Mouse (Mus musculus) myocyte (in vitro differentiated cells): Measurements from ENCODE around the gene Elavl2. TPM values are rescaled to one million over a fixed set of nuclear protein-coding genes. Genes with fewer than 3 reads are reported as not detected.

Experiments used
- H3K27me3 ChIP-seq: one replicate; pipeline ENCODE4 v1.6.1; 2011; ENCODE audit not compliant: control insufficient read depth, insufficient read depth, insufficient read length
- H3K36me3 ChIP-seq: one replicate; pipeline ENCODE4 v1.6.1; 2011; ENCODE audit not compliant: control insufficient read depth, insufficient read depth
- H3K4me2 ChIP-seq: one replicate; pipeline ENCODE4 v1.6.1; 2011; ENCODE audit warnings: low read depth, control low read depth
- H3K4me3 ChIP-seq: one replicate; pipeline ENCODE4 v1.5.1; 2011; ENCODE audit warnings: mild to moderate bottlenecking, control low read depth, moderate library complexity
- H3K79me2 ChIP-seq: one replicate; pipeline ENCODE4 v1.6.1; 2011; ENCODE audit not compliant: control insufficient read depth, insufficient read depth
- H3ac ChIP-seq: one replicate; pipeline ENCODE4 v1.6.1; 2011; ENCODE audit not compliant: control insufficient read depth, insufficient read length
- CEBPB ChIP-seq: IDR thresholded peaks from 2 replicates; pipeline ENCODE4 v1.6.1; 2011; ENCODE audit warnings: mild to moderate bottlenecking, moderate library complexity; ENCODE audit not compliant: poor library complexity, insufficient read depth, severe bottlenecking
- E2F4 ChIP-seq: IDR thresholded peaks from one replicate; pipeline ENCODE4 v1.6.1; 2011; ENCODE audit warnings: mild to moderate bottlenecking, control low read depth, moderate library complexity; ENCODE audit not compliant: insufficient read depth
- MAX ChIP-seq: IDR thresholded peaks from one replicate; pipeline ENCODE4 v1.6.1; 2011; ENCODE audit warnings: low read depth, mild to moderate bottlenecking, control low read depth
- MYOD1 ChIP-seq, 3 experiments: IDR thresholded peaks; one replicate each; pipeline ENCODE4 v1.6.1; 2011; ENCODE audit warnings: control low read depth in 2 of 3, low read depth in 2 of 3, mild to moderate bottlenecking in 2 of 3, moderate library complexity in 1 of 3; ENCODE audit not compliant: insufficient read length in 2 of 3, control insufficient read depth in 1 of 3
- MYOG ChIP-seq, 3 experiments: IDR thresholded peaks; one replicate each; pipeline ENCODE4 v1.6.1; 2011; ENCODE audit warnings: control low read depth in 2 of 3, low read depth in 2 of 3, mild to moderate bottlenecking in 2 of 3; ENCODE audit not compliant: insufficient read length in 2 of 3, control insufficient read depth in 1 of 3, insufficient read depth in 1 of 3
- POLR2A ChIP-seq: IDR thresholded peaks from one replicate; pipeline ENCODE4 v1.6.1; 2011; ENCODE audit warnings: low read depth, mild to moderate bottlenecking, control low read depth, moderate library complexity; ENCODE audit not compliant: insufficient read length
- POLR2AphosphoS2 ChIP-seq: IDR thresholded peaks from one replicate; pipeline ENCODE4 v1.6.1; 2011; ENCODE audit warnings: low read depth, control low read depth; ENCODE audit not compliant: insufficient read length
- REST ChIP-seq: IDR thresholded peaks from one replicate; pipeline ENCODE4 v1.6.1; 2011; ENCODE audit warnings: mild to moderate bottlenecking, control low read depth, moderate library complexity; ENCODE audit not compliant: insufficient read depth, insufficient read length
- SRF ChIP-seq: IDR thresholded peaks from one replicate; pipeline ENCODE4 v1.6.1; 2011; ENCODE audit warnings: low read depth; ENCODE audit not compliant: control insufficient read depth, insufficient read length
- TCF12 ChIP-seq: IDR thresholded peaks from one replicate; pipeline ENCODE4 v1.6.1; 2011; ENCODE audit warnings: mild to moderate bottlenecking, control low read depth; ENCODE audit not compliant: poor library complexity, insufficient read depth, severe bottlenecking
- TCF3 ChIP-seq: IDR thresholded peaks from one replicate; pipeline ENCODE4 v1.6.1; 2011; ENCODE audit warnings: low read depth, control low read depth; ENCODE audit not compliant: insufficient read length
- USF1 ChIP-seq: IDR thresholded peaks from one replicate; pipeline ENCODE4 v1.6.1; 2011; ENCODE audit warnings: low read depth, mild to moderate bottlenecking, control low read depth, moderate library complexity
- polyA plus RNA-seq: library from polyadenylated mRNA; unstranded; fragments of >200 nt; fragmentation: generic; extraction: Trizol; gene quantifications from one replicate; pipeline ENCODE4 v1.2.1, GENCODE M21; 2012; ENCODE audit warnings: missing spikeins

Elavl2 gene
- polyA plus RNA-seq, 1 experiment = 0.12 TPM

- Histone ChIP-seq H3K36me3 (no peaks in the 10 kb centered on the region), H3K4me3 (no peak overlapping the region), H3ac (no peak overlapping the region), H3K27me3 (no peaks in the 10 kb centered on the region), H3K79me2 (no peaks in the 10 kb centered on the region), H3K4me2 (no peak overlapping the region)
- TF ChIP-seq POLR2AphosphoS2 (no peak), MAX (no peak), REST (no peak), MYOG (IDR thresholded peaks at IDR 0.05; ENCODE audit: control insufficient read depth in 1 of 3, insufficient read depth in 1 of 3, insufficient read length in 2 of 3, low read depth in 2 of 3) (no peak), POLR2A (no peak), TCF12 (no peak), CEBPB (no peak), MYOD1 (IDR thresholded peaks at IDR 0.05; ENCODE audit: control insufficient read depth in 1 of 3, insufficient read length in 2 of 3, low read depth in 2 of 3) (no peak), E2F4 (no peak), USF1 (no peak), SRF (no peak), TCF3 (no peak)
These were observed 161.7 kb downstream of the Elavl2 start for GRCm38 (mm10) chr4:91238739-91239485.

- H3K36me3 ChIP-seq = no peaks in the 10 kb centered on the region
- no peaks in the 10 kb centered on the region for H3K79me2 ChIP-seq
- H3K27me3 ChIP-seq = no peaks in the 10 kb centered on the region
- H3ac ChIP-seq = no peak overlapping the region
- no peak overlapping the region for H3K4me3 ChIP-seq
- no peak for TF ChIP-seq TCF12
- TF ChIP-seq REST = no peak
- no peak for TF ChIP-seq TCF3
- no peak for TF ChIP-seq MYOG (IDR thresholded peaks at IDR 0.05; ENCODE audit: control insufficient read depth in 1 of 3, insufficient read depth in 1 of 3, insufficient read length in 2 of 3, low read depth in 2 of 3)
- no peak for TF ChIP-seq E2F4
- no peak overlapping the region for H3K4me2 ChIP-seq
These were observed 163.6 kb downstream of the Elavl2 start for GRCm38 (mm10) chr4:91236976-91237375.

GRCm38 (mm10) chr4:91234941-91235340 lies 165.6 kb downstream of the Elavl2 start:
- H3K4me3 ChIP-seq = no peak overlapping the region
- H3K27me3 ChIP-seq = no peaks in the 10 kb centered on the region
- H3ac ChIP-seq = no peak overlapping the region
- no peaks in the 10 kb centered on the region for H3K79me2 ChIP-seq
- H3K4me2 ChIP-seq = no peak overlapping the region
- TF ChIP-seq MYOD1 (IDR thresholded peaks at IDR 0.05; ENCODE audit: control insufficient read depth in 1 of 3, insufficient read length in 2 of 3, low read depth in 2 of 3) = no peak
- TF ChIP-seq POLR2A = no peak
- no peak for TF ChIP-seq REST
- no peak for TF ChIP-seq E2F4
- TF ChIP-seq MYOG (IDR thresholded peaks at IDR 0.05; ENCODE audit: control insufficient read depth in 1 of 3, insufficient read depth in 1 of 3, insufficient read length in 2 of 3, low read depth in 2 of 3) = no peak
- TF ChIP-seq MAX = no peak
- TF ChIP-seq TCF12 = no peak
- TF ChIP-seq USF1 = no peak
- no peak for TF ChIP-seq CEBPB
- TF ChIP-seq POLR2AphosphoS2 = no peak
- no peak for TF ChIP-seq SRF
- H3K36me3 ChIP-seq = no peaks in the 10 kb centered on the region

GRCm38 (mm10) chr4:91233599-91233998 lies 167.0 kb downstream of the Elavl2 start:
- Histone ChIP-seq H3K4me2 (no peak overlapping the region), H3K36me3 (no peaks in the 10 kb centered on the region), H3ac (no peak overlapping the region), H3K27me3 (no peaks in the 10 kb centered on the region), H3K79me2 (no peaks in the 10 kb centered on the region), H3K4me3 (no peak overlapping the region)
- TF ChIP-seq USF1 (no peak), TCF3 (no peak)

- Histone ChIP-seq H3ac (no peak overlapping the region), H3K27me3 (no peaks in the 10 kb centered on the region), H3K4me3 (no peak overlapping the region), H3K4me2 (no peak overlapping the region), H3K79me2 (no peaks in the 10 kb centered on the region), H3K36me3 (no peaks in the 10 kb centered on the region)
- no peak for TF ChIP-seq TCF12
- TF ChIP-seq MAX = no peak
- TF ChIP-seq POLR2A = no peak
- TF ChIP-seq REST = no peak
- TF ChIP-seq CEBPB = no peak
- no peak for TF ChIP-seq USF1
- no peak for TF ChIP-seq MYOD1 (IDR thresholded peaks at IDR 0.05; ENCODE audit: control insufficient read depth in 1 of 3, insufficient read length in 2 of 3, low read depth in 2 of 3)
- no peak for TF ChIP-seq SRF
- TF ChIP-seq POLR2AphosphoS2 = no peak
These were observed 170.1 kb downstream of the Elavl2 start for GRCm38 (mm10) chr4:91230439-91230863.
